Mouse (Mus musculus) G1E (cell line): Measurements from ENCODE around the gene Atad5.

ENCODE experiments used
- CTCF ChIP-seq: IDR thresholded peaks from 2 replicates; pipeline ENCODE4 v1.5.1; 2012; ENCODE audit warnings: low read depth, low read length, inconsistent platforms, mixed read lengths
- GATA1 ChIP-seq: IDR thresholded peaks from 2 replicates; pipeline ENCODE4 v1.6.1; 2012; ENCODE audit warnings: borderline replicate concordance, low read length, inconsistent platforms, mixed read lengths

GRCm38 (mm10) chr11:80101298-80101697 lies 12.1 kb downstream of the Atad5 start:
- TF ChIP-seq CTCF (no peak), GATA1 (no peak)
